Mouse (Mus musculus) macrophage (primary cell): ENCODE results near the gene Chkb. TPM values are rescaled to one million over a fixed set of nuclear protein-coding genes. Genes with fewer than 3 reads are reported as not detected.

Experiments
- H3K27ac ChIP-seq: fragments of 350-480 bp; formaldehyde crosslinking; 2 replicates; pipeline ENCODE4 v1.9.0; 2021
- H3K36me3 ChIP-seq: fragments of 350-480 bp; formaldehyde crosslinking; 2 replicates; pipeline ENCODE4 v1.9.0; 2021; ENCODE audit errors: inconsistent target
- H3K4me3 ChIP-seq: fragments of 350-480 bp; formaldehyde crosslinking; 2 replicates; pipeline ENCODE4 v1.9.0; 2021; ENCODE audit errors: inconsistent target
- H3K79me2 ChIP-seq: fragments of 350-480 bp; formaldehyde crosslinking; 2 replicates; pipeline ENCODE4 v1.9.0; 2021; ENCODE audit errors: inconsistent target
- WGBS: methylation state at CpG from one replicate; pipeline ENCODE4 v1.1.7; 2026; ENCODE audit warnings: inconsistent platforms; ENCODE audit not compliant: missing documents; 5-methylcytosine and 5-hydroxymethylcytosine counted together
- polyA plus RNA-seq: library from polyadenylated mRNA; stranded (reverse); fragments of 250-400 nt; gene quantifications from 3 replicates; pipeline ENCODE4 v1.2.4, GENCODE M21; 2018; ENCODE audit warnings: inconsistent platforms

The Chkb gene
- polyA plus RNA-seq, 1 experiment from 2014 or later, result 36.7 TPM

DNA sequence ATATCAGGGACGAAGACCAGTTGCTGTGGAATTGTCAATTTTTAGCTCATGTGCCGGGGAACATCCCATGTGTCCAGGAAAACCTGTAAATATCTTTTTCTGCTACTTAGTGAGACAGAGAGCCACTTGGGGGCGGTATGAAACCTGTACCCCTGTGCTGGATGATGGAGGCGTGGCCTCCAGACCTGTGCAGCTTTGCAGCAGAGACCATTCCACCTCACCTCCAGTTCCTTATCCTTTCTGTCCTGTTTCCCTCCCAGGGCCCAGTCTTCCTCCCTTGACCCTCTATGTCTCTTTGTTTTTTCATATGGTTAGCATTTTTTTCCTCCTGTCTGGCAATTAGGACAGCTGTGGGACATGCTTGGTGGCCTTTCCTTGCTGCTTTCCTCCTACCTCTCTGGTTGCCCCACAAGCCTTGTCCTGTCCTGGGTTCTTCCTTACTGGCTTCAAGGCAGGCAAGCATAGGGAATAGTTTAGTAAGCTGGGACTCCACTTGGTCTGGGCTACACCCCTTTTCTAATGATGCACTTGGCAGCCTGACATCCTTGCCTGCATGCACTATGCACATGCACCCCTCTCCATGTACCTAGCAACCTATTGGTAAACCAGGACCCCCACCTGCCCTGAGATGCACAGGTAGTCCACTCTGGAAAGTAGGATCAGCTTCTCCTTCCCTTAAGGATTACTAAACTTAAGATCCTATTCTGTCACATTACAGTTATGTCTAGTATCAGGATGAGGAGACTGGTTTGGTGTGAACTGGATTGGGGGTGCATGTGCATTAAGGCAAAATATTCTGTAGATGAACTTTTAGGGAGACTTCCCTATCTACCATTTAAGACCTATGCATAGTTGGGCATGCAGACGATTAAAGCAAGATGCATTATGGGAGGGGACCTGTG is 33.9 kb upstream of the Chkb start:
- Histone ChIP-seq H3K36me3 (no peaks in the 10 kb centered on the region), H3K27ac (no peak overlapping the region), H3K79me2 (no peaks in the 10 kb centered on the region), H3K4me3 (no peak overlapping the region)
- 39% methylated on average over 5 of the region's 5 CpGs for WGBS

DNA sequence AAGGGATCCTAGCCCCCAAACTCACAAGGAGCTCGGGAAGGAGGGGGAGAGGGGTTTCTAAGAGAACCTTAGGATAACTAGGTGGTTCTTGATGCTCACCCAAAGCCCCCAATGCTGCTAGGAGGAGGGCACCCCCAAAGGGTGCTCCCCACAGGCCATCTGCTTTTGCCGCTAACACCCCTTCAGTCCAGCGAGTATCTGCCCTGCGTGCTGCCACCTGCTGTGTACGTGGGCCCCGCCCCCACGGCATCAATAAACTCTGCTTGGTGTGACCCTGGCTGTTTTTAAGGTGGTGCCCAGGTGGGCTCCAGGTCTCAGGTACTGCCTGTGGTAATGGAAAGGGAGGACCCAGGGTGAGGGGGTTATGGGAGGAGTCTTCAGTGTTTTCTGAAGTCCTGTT is 32.5 kb upstream of the Chkb start:
- H3K4me3 ChIP-seq, result no peak overlapping the region
- H3K79me2 ChIP-seq, result no peaks in the 10 kb centered on the region
- H3K27ac ChIP-seq, result no peak overlapping the region
- WGBS, result 87% methylated on average over 7 of the region's 7 CpGs
- H3K36me3 ChIP-seq, result no peaks in the 10 kb centered on the region

DNA sequence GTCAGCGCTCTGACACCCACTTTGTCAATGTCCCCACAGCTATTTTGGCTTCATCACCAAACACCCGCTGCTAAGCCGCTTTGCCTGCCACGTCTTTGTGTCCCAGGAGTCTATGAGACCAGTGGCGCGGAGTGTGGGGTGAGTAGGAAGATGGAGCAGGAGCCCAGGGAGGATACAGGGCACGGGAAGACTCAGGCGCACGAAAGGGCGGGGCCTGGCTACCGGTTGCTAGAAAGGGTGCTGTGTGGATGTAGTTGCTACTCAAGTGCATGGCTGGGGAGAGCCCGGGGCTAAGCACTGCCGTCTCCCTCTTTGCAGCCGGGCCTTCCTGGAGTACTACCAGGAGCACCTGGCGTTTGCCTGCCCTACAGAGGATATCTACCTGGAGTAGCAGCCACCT is 31.6 kb upstream of the Chkb start:
- no peak overlapping the region for H3K4me3 ChIP-seq
- no peaks in the 10 kb centered on the region for H3K36me3 ChIP-seq
- no peak overlapping the region for H3K27ac ChIP-seq
- no peaks in the 10 kb centered on the region for H3K79me2 ChIP-seq
- 86% methylated on average over 15 of the region's 15 CpGs for WGBS

DNA sequence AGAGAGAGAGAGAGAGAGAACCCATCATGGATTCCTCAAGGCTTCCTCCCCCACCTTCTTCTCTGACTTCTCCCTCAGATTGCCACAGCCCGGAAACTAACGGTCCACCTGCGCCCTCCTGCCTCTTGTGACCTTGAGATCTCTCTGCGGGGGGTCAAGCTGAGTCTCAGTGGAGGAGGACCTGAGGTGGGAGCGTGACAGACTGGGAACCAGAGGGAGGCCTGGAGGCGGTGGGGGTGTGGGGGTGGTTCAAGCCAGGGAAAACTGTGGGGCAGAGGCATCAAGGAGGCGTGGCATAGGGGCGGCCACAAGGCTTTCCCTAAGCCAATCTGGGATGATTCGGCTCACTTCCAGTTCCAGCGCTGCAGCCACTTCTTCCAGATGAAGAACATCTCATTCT is 30.6 kb upstream of the Chkb start:
- Histone ChIP-seq H3K79me2 (no peaks in the 10 kb centered on the region), H3K27ac (no peak overlapping the region), H3K36me3 (no peaks in the 10 kb centered on the region), H3K4me3 (no peak overlapping the region)
- 88% methylated on average over 10 of the region's 10 CpGs for WGBS

- no peak overlapping the region for H3K4me3 ChIP-seq
- H3K79me2 ChIP-seq, result no peaks in the 10 kb centered on the region
- 90% methylated on average over 6 of the region's 7 CpGs for WGBS
- H3K27ac ChIP-seq, result no peak overlapping the region
- no peaks in the 10 kb centered on the region for H3K36me3 ChIP-seq
Observed at GRCm38 (mm10) chr15:89459821-89460220, 30.1 kb upstream of the Chkb start.

GRCm38 (mm10) chr15:89458942-89459341 is 29.2 kb upstream of the Chkb start:
- Histone ChIP-seq H3K36me3 (no peaks in the 10 kb centered on the region), H3K27ac (no peak overlapping the region), H3K79me2 (no peaks in the 10 kb centered on the region), H3K4me3 (no peak overlapping the region)
- 5% methylated on average over 15 of the region's 15 CpGs for WGBS

DNA sequence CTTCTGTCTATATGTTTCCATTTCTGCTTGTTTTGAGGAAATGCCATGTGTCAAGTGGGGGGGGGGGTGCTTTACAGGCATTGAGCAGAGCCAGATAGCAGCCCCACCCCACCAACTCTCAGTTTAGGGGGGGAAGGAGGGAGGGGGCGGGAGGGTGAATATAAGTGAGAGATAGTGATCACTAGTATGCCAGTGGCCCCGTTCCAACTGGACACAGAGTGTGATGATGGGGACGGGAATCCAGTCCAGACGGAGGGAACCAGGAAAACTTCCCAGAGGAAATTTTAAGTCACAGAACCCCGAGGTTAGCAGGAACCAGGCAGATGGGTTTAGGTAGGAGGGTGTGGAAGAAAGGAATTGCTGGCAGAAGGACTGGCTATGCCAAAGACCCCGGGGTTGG is 25.9 kb upstream of the Chkb start:
- H3K36me3 ChIP-seq, result no peaks in the 10 kb centered on the region
- H3K4me3 ChIP-seq, result no peak overlapping the region
- no peak overlapping the region for H3K27ac ChIP-seq
- no peaks in the 10 kb centered on the region for H3K79me2 ChIP-seq
- WGBS, result 76% methylated on average over 5 of the region's 6 CpGs

- no peaks in the 10 kb centered on the region for H3K79me2 ChIP-seq
- no peak overlapping the region for H3K27ac ChIP-seq
- H3K4me3 ChIP-seq, result no peak overlapping the region
- H3K36me3 ChIP-seq, result no peaks in the 10 kb centered on the region
- WGBS, result 52% methylated on average over 4 of the region's 6 CpGs
Observed at GRCm38 (mm10) chr15:89454857-89455256, 25.1 kb upstream of the Chkb start.

GRCm38 (mm10) chr15:89453865-89454478 is 24.3 kb upstream of the Chkb start, which contains the start of gene Mapk8ip2:
Mapk8ip2 (plus strand) TSS chr15:89453913.
- H3K36me3 ChIP-seq, result no peaks in the 10 kb centered on the region
- H3K4me3 ChIP-seq, result no peak within 1 kb of the TSS
- WGBS, result 5% methylated on average over 42 of the region's 53 CpGs
- H3K79me2 ChIP-seq, result no peaks in the 10 kb centered on the region
- H3K27ac ChIP-seq, result no peak within 1 kb of the TSS

- Histone ChIP-seq H3K79me2 (no peaks in the 10 kb centered on the region), H3K4me3 (no peak overlapping the region), H3K27ac (no peak overlapping the region), H3K36me3 (no peaks in the 10 kb centered on the region)
- 6% methylated on average over 24 of the region's 24 CpGs for WGBS
Observed at GRCm38 (mm10) chr15:89452906-89453864, 23.5 kb upstream of the Chkb start.

DNA sequence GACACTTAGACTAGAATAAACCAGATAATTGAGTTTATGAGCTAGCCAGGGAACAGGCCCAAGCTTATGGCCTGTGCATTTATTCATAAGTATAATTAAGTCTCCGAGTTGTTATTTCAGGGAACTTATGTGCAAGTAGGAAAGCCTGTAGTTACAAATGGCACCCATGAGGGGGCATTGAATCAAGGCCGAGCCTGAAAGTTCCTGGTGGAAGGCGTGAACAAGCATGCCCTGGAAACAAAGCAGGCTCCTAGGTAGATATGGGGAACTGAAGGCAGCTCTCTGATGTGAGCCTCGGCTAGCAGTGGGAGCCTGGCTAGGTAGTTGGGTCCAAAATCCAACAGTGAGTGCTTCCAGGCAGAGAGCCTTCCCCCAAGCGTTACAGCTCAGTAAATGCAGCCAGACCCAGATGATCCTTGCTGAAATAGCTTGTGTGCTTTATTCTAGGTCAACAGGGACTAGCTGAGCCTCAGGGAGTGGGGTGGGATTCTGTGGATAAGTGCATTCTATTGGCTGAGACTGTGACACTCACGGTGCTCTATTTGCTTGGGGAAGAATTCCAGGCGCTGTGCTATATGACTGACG is 12.9 kb upstream of the Chkb start:
- Histone ChIP-seq H3K79me2 (no peaks in the 10 kb centered on the region), H3K4me3 (no peak overlapping the region), H3K36me3 (no peaks in the 10 kb centered on the region), H3K27ac (no peak overlapping the region)
- 53% methylated on average over 8 of the region's 8 CpGs for WGBS

GRCm38 (mm10) chr15:89435878-89436277 is 6.2 kb upstream of the Chkb start:
- H3K4me3 ChIP-seq, result no peak overlapping the region
- H3K36me3 ChIP-seq, result no peaks in the 10 kb centered on the region
- WGBS, result 74% methylated on average over 5 of the region's 5 CpGs
- no peak overlapping the region for H3K27ac ChIP-seq
- H3K79me2 ChIP-seq, result no peaks in the 10 kb centered on the region; the same call in 1 of the 2 replicates

DNA sequence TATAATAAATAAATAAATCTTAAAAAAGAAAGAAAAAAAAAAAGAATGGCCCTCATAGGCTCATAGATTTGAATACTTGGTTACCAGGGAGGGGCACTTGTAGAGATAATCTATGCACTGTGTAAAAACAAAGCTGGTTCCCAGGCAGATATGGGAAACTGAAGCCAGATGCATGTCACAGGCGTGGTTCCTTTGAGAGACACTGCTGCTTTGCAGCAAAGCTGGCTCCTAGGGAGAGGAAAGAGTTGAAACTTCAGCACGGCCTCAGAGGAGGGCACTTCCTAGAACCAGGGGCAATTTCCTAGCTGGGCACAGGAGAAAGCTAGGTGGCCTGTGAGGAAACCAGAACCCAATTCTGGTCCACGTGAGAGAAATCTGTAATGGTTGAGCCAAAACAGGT is 4.4 kb upstream of the Chkb start:
- Histone ChIP-seq H3K79me2 (no peaks in the 10 kb centered on the region; the same call in 1 of the 2 replicates), H3K4me3 (no peak overlapping the region), H3K27ac (no peak overlapping the region), H3K36me3 (no peaks in the 10 kb centered on the region)
- 96% methylated on average over 2 of the region's 3 CpGs for WGBS

- H3K27ac ChIP-seq, result no peak overlapping the region
- WGBS, result 93% methylated on average over 4 of the region's 4 CpGs
- H3K36me3 ChIP-seq, result no peaks in the 10 kb centered on the region
- H3K79me2 ChIP-seq, result peaks cover 12% of the 10 kb centered on the region
- H3K4me3 ChIP-seq, result no peak overlapping the region
Observed at GRCm38 (mm10) chr15:89432946-89433345, 3.2 kb upstream of the Chkb start.
